Mouse (Mus musculus) lung, postnatal 0 days (tissue): ENCODE results near the gene Bptf. TPM values are rescaled to one million over a fixed set of nuclear protein-coding genes. Genes with fewer than 3 reads are reported as not detected.
"Not testable (repeated sequence)": the region's sequence is repeated elsewhere in the genome, so short reads cannot be mapped to it uniquely, and the experiment has no call there.

Experiments
- ATAC-seq: fragments of 200-750 bp; cut with Nextera tagmentation; 2 replicates; pipeline ENCODE4 v1.8.0; 2017; ENCODE audit warnings: moderate library complexity
- DNase-seq: peaks from one replicate; pipeline ENCODE4 v3.0.0-alpha.2; 2016; ENCODE audit warnings: low spot score
- H3K27ac ChIP-seq: fragments of 300-500 bp; sonication (generic); 2 replicates; pipeline ENCODE4 v1.5.1; 2014; ENCODE audit warnings: antibody characterized with exemption, mild to moderate bottlenecking, low read length, mixed read lengths
- H3K27me3 ChIP-seq: fragments of 300-500 bp; sonication (generic); replicated peaks from 2 replicates; pipeline ENCODE4 v1.6.1; 2014; ENCODE audit warnings: low read length, mixed read lengths; ENCODE audit not compliant: insufficient read depth
- H3K36me3 ChIP-seq: fragments of 300-500 bp; sonication (generic); 2 replicates; pipeline ENCODE4 v1.6.1; 2014; ENCODE audit warnings: low read length, mixed read lengths; ENCODE audit not compliant: insufficient read depth
- H3K4me1 ChIP-seq: fragments of 300-500 bp; sonication (generic); 2 replicates; pipeline ENCODE4 v1.6.1; 2014; ENCODE audit warnings: antibody characterized with exemption, low read depth, low read length, mixed read lengths; ENCODE audit not compliant: insufficient read depth
- H3K4me2 ChIP-seq: fragments of 300-500 bp; sonication (generic); replicated peaks from 2 replicates; pipeline ENCODE4 v1.6.1; 2014; ENCODE audit warnings: low read depth, mild to moderate bottlenecking, low read length, moderate library complexity, mixed read lengths
- H3K4me3 ChIP-seq: fragments of 300-500 bp; sonication (generic); 2 replicates; pipeline ENCODE4 v1.5.1; 2014; ENCODE audit warnings: low read depth, low read length
- H3K9ac ChIP-seq: fragments of 300-500 bp; sonication (generic); replicated peaks from 2 replicates; pipeline ENCODE4 v1.6.1; 2014; ENCODE audit warnings: low read depth, mild to moderate bottlenecking
- H3K9me3 ChIP-seq: fragments of 300-500 bp; sonication (generic); 2 replicates; pipeline ENCODE4 v1.6.1; 2016; ENCODE audit warnings: low read length, mixed read lengths
- CTCF ChIP-seq: IDR thresholded peaks from 2 replicates; pipeline ENCODE4 v1.5.1; 2016; ENCODE audit warnings: antibody characterized with exemption, mild to moderate bottlenecking
- EP300 ChIP-seq: IDR thresholded peaks from 2 replicates; pipeline ENCODE4 v1.6.1; 2016; ENCODE audit warnings: antibody characterized with exemption, mild to moderate bottlenecking, control low read depth
- WGBS: fragments of 180-500 bp; shearing (Covaris S2); extraction: QIAGEN DNeasy Blood & Tissue Kit; methylation state at CpG from one replicate; pipeline ENCODE4 v1.1.7; 2014; 5-methylcytosine and 5-hydroxymethylcytosine counted together
- polyA plus RNA-seq: library from polyadenylated mRNA; unstranded; fragments of >200 nt; fragmentation: Nextera tagmentation; extraction: Ambion mirVana; gene quantifications from 2 replicates; pipeline ENCODE4 v1.2.1, GENCODE M21; 2015

Gene Bptf
- polyA plus RNA-seq, 1 experiment from 2014 or later: 19.8 TPM

DNA sequence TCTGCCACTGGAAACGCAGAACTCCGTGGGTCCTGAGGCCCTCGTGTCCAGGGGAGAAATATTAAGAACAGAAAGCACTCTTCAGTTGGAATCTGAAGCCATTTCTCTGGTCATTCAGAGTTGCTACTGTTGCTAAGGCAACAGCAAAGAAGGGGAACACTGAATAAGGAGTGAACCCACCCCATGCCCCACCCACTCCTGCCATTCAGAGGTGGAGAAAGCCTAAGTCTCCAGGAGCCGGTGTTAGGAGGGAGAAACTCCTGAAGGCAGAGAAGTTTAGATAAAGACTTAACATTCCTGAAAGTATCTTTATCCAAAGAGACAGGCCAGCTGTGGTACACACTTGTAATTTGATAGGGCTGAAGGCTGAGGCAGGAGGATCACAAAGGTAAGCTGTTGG, 112.6 kb downstream of the Bptf start:
- Histone ChIP-seq H3K4me2 (no peak overlapping the region), H3K27ac (no peak overlapping the region), H3K27me3 (no peaks in the 10 kb centered on the region), H3K36me3 (no peaks in the 10 kb centered on the region), H3K4me3 (no peak overlapping the region), H3K4me1 (peaks cover 8% of the 10 kb centered on the region; the same call in 1 of the 2 replicates), H3K9ac (no peak overlapping the region), H3K9me3 (no peaks in the 10 kb centered on the region)
- TF ChIP-seq EP300 (no peak), CTCF (no peak)
- DNase-seq (no peak), ATAC-seq (no peak)
- 58% methylated on average over 4 of the region's 4 CpGs for WGBS

DNA sequence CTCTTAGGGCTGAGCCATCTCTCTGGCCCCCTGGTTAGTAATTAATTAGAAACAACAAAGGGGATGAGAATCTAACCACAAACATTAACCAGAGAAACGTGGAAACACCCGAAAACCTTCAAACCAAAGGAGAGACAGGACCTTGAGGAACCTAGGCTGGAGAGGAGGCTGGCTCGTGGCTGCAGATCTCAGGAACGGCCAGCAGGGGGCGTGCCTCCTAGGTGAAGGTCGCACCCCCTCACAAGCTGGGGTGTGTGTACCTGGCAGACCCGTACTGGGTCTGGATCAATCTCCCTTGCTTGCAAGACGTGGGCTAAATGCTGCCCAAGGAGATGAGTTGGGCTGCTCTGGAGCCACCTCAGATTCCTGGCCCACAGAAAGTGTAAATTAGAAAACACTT, 113.3 kb downstream of the Bptf start:
- no peak overlapping the region for H3K4me2 ChIP-seq
- no peaks in the 10 kb centered on the region for H3K9me3 ChIP-seq
- DNase-seq (peak; percentile 25), ATAC-seq (no peak)
- H3K4me1 ChIP-seq: peaks cover 8% of the 10 kb centered on the region; the same call in 1 of the 2 replicates
- no peak overlapping the region for H3K9ac ChIP-seq
- TF ChIP-seq EP300 (no peak), CTCF (peak; percentile 69)
- H3K27me3 ChIP-seq: no peaks in the 10 kb centered on the region
- no peaks in the 10 kb centered on the region for H3K36me3 ChIP-seq
- WGBS: 33% methylated on average over 8 of the region's 8 CpGs
- H3K4me3 ChIP-seq: no peak overlapping the region
- no peak overlapping the region for H3K27ac ChIP-seq

DNA sequence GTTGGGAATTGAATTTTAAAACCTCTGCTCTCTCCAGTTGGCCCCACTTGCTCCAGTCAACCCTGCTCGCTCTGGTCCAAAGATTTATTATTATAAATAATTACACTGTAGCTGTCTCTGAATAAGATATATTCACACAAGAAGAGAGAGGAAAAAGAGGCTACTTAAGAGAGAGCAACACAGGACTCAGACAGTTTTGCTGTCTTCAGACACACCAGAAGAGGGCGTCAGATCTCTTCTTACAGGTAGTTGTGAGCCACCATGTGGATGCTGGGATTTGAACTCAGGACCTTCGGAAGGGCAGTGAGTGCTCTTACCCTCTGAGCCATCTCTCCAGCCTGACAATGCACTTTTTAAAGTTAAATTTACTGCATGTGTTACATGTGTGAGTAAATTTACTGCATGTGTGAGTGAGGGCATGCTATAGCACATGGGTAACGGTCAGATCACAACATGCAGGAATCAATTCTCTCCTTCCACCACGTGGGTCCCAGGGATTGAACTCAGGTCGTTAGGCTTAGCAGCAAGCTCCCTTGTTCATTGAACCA, 114.5 kb downstream of the Bptf start:
- Histone ChIP-seq H3K9me3 (no peaks in the 10 kb centered on the region), H3K4me2 (no peak overlapping the region), H3K4me3 (no peak overlapping the region), H3K36me3 (no peaks in the 10 kb centered on the region), H3K27ac (no peak overlapping the region), H3K27me3 (no peaks in the 10 kb centered on the region), H3K4me1 (no peaks in the 10 kb centered on the region), H3K9ac (no peak overlapping the region)
- WGBS: 52% methylated on average over 6 of the region's 6 CpGs
- peak; percentile 37 for TF ChIP-seq CTCF
- TF ChIP-seq EP300: no peak
- DNase-seq: peak; percentile 20
- ATAC-seq: no peak

DNA sequence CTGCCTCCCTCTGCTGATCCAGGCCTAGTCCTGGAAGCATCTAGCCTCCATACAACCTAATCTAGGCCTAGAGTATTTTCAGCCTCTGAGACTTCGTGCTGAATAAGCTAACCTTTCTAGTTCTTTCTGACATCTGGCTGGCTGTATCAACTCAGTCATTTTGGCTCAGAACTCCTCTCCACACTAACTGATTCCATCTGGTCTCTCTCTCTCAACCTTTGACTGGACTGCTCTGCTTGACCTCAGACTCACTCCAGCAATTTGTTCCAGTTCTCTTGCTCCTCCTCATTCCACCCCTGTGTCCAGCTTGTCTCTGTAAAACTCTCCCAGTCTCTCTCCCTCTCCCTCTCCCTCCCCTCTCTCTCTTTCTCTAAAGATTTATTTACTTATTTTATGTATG, 115.0 kb downstream of the Bptf start:
- Histone ChIP-seq H3K4me1 (peaks cover under 1% of the 10 kb centered on the region; the same call in 1 of the 2 replicates), H3K36me3 (no peaks in the 10 kb centered on the region), H3K4me2 (no peak overlapping the region), H3K4me3 (no peak overlapping the region), H3K27me3 (no peaks in the 10 kb centered on the region), H3K27ac (no peak overlapping the region), H3K9me3 (no peaks in the 10 kb centered on the region), H3K9ac (no peak overlapping the region)
- TF ChIP-seq CTCF: peak; percentile 50
- TF ChIP-seq EP300: peak; percentile 27; the same call in 1 of the 2 replicates
- 44% methylated on average over 1 of the region's 1 CpGs for WGBS
- peak; percentile 92 for DNase-seq
- ATAC-seq: peak; percentile 49

DNA sequence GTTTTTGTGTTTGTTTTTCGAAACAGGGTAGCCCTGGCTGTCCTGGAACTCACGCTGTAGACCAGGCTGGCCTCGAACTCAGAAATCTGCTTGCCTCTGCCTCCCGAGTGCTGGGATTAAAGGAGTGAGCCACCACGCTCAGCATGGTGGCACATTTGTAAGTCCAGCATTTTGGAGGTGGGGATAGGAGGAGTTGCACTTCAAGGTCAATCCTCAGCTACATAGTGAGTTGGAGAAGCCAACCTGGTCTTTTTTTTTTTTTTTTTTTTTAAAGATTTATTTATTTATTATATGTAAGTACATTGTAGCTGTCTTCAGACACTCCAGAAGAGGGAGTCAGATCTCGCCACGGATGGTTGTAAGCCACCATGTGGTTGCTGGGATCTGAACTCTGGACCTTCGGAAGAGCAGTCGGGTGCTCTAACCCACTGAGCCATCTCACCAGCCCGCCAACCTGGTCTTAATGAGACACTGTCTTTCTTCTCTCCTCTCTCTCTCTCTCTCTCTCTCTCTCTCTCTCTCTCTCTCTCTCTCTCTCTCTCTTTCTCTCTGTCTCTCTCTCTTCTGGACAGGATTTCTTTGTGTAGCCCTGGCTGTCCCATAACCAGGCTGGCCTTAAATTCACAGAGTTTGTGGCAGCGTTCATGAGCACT, 116.3 kb downstream of the Bptf start:
- H3K4me3 ChIP-seq, H3K27ac ChIP-seq, H3K36me3 ChIP-seq, H3K27me3 ChIP-seq, DNase-seq, H3K4me2 ChIP-seq, ATAC-seq, H3K4me1 ChIP-seq, H3K9me3 ChIP-seq, H3K9ac ChIP-seq: not testable (repeated sequence)
- 69% methylated on average over 11 of the region's 11 CpGs for WGBS

DNA sequence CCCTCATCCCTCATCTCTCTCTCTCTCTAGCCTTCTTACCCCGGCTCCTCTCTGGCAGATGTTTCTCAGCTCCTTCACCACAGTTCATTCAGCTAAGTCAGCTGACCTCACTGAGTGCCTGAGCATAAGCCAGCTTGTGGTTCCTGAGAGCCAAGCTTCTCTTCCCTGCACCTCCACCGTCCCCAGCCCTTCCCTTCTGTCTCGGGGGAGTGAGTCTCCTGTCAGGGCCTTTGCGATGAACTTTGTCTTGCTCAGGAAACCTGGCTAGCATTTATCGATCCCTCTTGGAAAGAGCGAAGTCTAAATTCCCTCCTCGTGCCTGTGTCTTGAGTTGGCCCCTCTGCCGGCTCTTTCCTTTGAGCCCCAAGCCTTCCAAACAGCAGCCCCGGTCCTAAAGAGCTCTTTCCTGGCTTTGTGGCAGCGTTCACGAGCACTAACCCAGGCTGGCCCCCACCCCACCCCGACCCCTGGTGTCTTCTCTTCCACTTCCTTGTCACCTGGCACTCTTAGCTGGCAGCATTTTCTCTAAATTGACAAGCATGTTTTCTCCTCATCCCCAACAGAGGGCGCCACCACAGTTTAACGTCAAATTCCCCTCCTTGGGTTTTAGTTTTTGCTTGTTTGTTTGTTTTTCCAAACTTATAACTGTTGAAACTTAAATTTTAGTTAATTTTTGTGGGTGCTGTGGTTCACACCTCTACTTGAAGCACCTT, 117.2 kb downstream of the Bptf start:
- WGBS: 32% methylated on average over 14 of the region's 14 CpGs
- Histone ChIP-seq H3K4me3 (no peak overlapping the region), H3K27ac (peak overlapping the region; percentile 78), H3K4me1 (peaks cover 9% of the 10 kb centered on the region; the same call in 1 of the 2 replicates), H3K9ac (no peak overlapping the region), H3K27me3 (no peaks in the 10 kb centered on the region), H3K4me2 (peak overlapping the region; percentile 28; the same call in 1 of the 2 replicates), H3K9me3 (no peaks in the 10 kb centered on the region), H3K36me3 (no peaks in the 10 kb centered on the region)
- peak; percentile 88 for DNase-seq
- ATAC-seq: peak; percentile 38
- TF ChIP-seq EP300 (0 out of 2 replicates have a peak, but pooled peaks have one; percentile 23), CTCF (peak; percentile 65)
